Mouse (Mus musculus) liver, embryonic 14.5 days (tissue): Measurements from ENCODE around the gene Cfl2.
"Not testable (repeated sequence)": the region's sequence is repeated elsewhere in the genome, so short reads cannot be mapped to it uniquely, and the experiment has no call there.

Source experiments
- CTCF ChIP-seq: IDR thresholded peaks from 2 replicates; pipeline ENCODE4 v1.5.1; 2016; ENCODE audit warnings: antibody characterized with exemption, low read depth, control low read depth
- EP300 ChIP-seq: IDR thresholded peaks from 2 replicates; pipeline ENCODE4 v1.6.1; 2016; ENCODE audit warnings: antibody characterized with exemption, low read depth

GRCm38 (mm10) chr12:54892559-54892958 is 29.9 kb upstream of the Cfl2 start:
- not testable (repeated sequence) for TF ChIP-seq EP300, CTCF
